Mouse (Mus musculus) hindbrain, embryonic 11.5 days (tissue): ENCODE results near the gene Fcrlb. TPM values are rescaled to one million over a fixed set of nuclear protein-coding genes. Genes with fewer than 3 reads are reported as not detected.
A peak's percentile ranks its signal among the peaks of the same experiment; 100 is the strongest.

Experiments
- ATAC-seq: fragments of 200-750 bp; cut with Nextera tagmentation; 2 replicates; pipeline ENCODE4 v1.8.0; 2017; ENCODE audit warnings: mild to moderate bottlenecking, moderate TSS enrichment, moderate library complexity; ENCODE audit not compliant: low FRiP score
- DNase-seq: peaks from one replicate; pipeline ENCODE4 v3.0.0-alpha.2; 2015; ENCODE audit warnings: low spot score
- H3K27ac ChIP-seq: fragments of 300-500 bp; sonication (generic); 2 replicates; pipeline ENCODE4 v1.5.1; 2014; ENCODE audit warnings: mild to moderate bottlenecking, low read depth, low read length
- H3K27me3 ChIP-seq: fragments of 300-500 bp; sonication (generic); 2 replicates; pipeline ENCODE4 v1.6.1; 2014; ENCODE audit warnings: mild to moderate bottlenecking, low read length, moderate library complexity, mixed read lengths; ENCODE audit not compliant: control insufficient read depth, insufficient read depth
- H3K36me3 ChIP-seq: fragments of 300-500 bp; sonication (generic); 2 replicates; pipeline ENCODE4 v1.6.1; 2014; ENCODE audit warnings: mild to moderate bottlenecking, low read length, moderate library complexity, mixed read lengths; ENCODE audit not compliant: control insufficient read depth, insufficient read depth
- H3K4me1 ChIP-seq: fragments of 300-500 bp; sonication (generic); replicated peaks from 2 replicates; pipeline ENCODE4 v1.6.1; 2014; ENCODE audit warnings: low read length, mixed read lengths; ENCODE audit not compliant: control insufficient read depth, insufficient read depth
- H3K4me2 ChIP-seq: fragments of 300-500 bp; sonication (generic); replicated peaks from 2 replicates; pipeline ENCODE4 v1.6.1; 2014; ENCODE audit warnings: mild to moderate bottlenecking, low read depth, low read length
- H3K4me3 ChIP-seq: fragments of 300-500 bp; sonication (generic); 2 replicates; pipeline ENCODE4 v1.5.1; 2014; ENCODE audit warnings: low read depth, low read length
- H3K9ac ChIP-seq: fragments of 300-500 bp; sonication (generic); 2 replicates; pipeline ENCODE4 v1.6.1; 2014; ENCODE audit warnings: low read depth, low read length
- H3K9me3 ChIP-seq: fragments of 300-500 bp; sonication (generic); 2 replicates; pipeline ENCODE4 v1.6.1; 2016; ENCODE audit warnings: low read length; ENCODE audit not compliant: control insufficient read depth
- WGBS: fragments of 180-500 bp; shearing (Covaris S2); extraction: QIAGEN DNeasy Blood & Tissue Kit; methylation state at CpG from one replicate; pipeline ENCODE4 v1.1.7; 2014; 5-methylcytosine and 5-hydroxymethylcytosine counted together
- polyA plus RNA-seq: library from polyadenylated mRNA; unstranded; fragments of >200 nt; fragmentation: Nextera tagmentation; extraction: Ambion mirVana; gene quantifications from 2 replicates; pipeline ENCODE4 v1.2.1, GENCODE M21; 2014

Gene Fcrlb
- polyA plus RNA-seq, 1 experiment from 2014 or later, result not detected

DNA sequence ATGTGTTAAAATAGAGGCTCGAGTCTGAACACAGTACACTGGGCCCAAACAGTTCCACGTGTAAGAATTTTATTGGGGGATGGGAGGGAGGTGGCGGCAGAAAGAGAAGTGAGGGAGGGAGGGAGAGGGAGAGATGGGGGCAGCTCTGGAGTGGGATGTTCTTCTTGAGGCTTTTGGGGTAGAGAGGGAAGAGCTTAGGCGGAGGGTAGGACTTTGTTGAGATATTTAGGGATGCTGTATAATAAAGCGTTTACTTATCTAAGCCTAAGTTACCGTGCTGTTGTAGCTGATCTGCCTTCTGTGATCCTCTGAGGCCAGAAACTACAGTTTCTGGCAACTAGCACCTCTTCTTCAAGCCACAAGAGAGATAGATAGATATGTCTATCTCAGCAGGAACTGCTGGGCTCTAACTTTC, 26.7 kb downstream of the Fcrlb start:
- no peaks in the 10 kb centered on the region for H3K27me3 ChIP-seq
- no peak for DNase-seq
- WGBS, result 62% methylated on average over 6 of the region's 6 CpGs
- H3K9ac ChIP-seq, result no peak overlapping the region
- no peaks in the 10 kb centered on the region for H3K36me3 ChIP-seq
- ATAC-seq, result no peak
- H3K9me3 ChIP-seq, result no peaks in the 10 kb centered on the region
- no peak overlapping the region for H3K4me3 ChIP-seq
- H3K4me2 ChIP-seq, result no peak overlapping the region
- no peak overlapping the region for H3K27ac ChIP-seq
- no peaks in the 10 kb centered on the region for H3K4me1 ChIP-seq

DNA sequence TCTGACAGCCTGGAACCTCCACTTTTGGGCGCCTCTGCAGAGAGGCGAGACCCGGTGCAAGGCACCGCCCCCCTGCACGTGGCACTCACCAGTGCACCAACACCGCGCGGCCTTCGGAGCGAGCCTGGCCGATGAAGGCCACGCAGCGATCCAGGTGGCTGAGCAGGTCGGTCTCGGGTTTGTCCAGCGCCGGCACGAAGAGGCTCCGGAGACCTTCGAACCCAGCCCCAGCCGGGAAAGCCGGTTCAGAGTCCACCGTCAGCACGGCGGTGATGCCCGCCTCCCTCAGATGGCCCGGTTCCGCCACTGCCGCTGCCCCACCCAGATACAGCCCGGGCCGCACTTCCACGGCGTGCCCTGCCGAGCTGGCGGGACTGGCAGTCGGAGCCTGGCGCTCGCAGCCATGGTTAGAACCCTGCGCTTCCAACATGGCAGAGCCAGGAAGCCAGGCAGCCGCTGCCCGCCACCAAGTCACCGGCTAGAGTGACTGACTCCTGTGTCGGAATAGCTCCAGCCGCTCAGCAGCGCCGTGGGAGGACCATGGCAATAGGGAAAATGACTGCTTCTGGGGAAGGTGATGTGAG, 27.7 kb downstream of the Fcrlb start, which contains the start of the genes Gm26620 and Dusp12:
Gene Gm26620 (plus strand): TSS at position 88 of the 584 bp plus-strand sequence.
Gene Dusp12 (minus strand): TSS at position 563 of the 584 bp plus-strand sequence.
- H3K9ac ChIP-seq, result peak within 1 kb of the TSS; percentile 87
- WGBS, result under 1% methylated on average over 37 of the region's 46 CpGs
- H3K36me3 ChIP-seq, result no peaks in the 10 kb centered on the region
- no peaks in the 10 kb centered on the region for H3K27me3 ChIP-seq
- DNase-seq (peak; percentile 89), ATAC-seq (peak; percentile 90)
- H3K4me1 ChIP-seq, result no peaks in the 10 kb centered on the region
- H3K9me3 ChIP-seq, result no peaks in the 10 kb centered on the region
- H3K27ac ChIP-seq, result peak within 1 kb of the TSS; percentile 70
- H3K4me3 ChIP-seq, result peak within 1 kb of the TSS; percentile 96
- H3K4me2 ChIP-seq, result peak within 1 kb of the TSS; percentile 77

DNA sequence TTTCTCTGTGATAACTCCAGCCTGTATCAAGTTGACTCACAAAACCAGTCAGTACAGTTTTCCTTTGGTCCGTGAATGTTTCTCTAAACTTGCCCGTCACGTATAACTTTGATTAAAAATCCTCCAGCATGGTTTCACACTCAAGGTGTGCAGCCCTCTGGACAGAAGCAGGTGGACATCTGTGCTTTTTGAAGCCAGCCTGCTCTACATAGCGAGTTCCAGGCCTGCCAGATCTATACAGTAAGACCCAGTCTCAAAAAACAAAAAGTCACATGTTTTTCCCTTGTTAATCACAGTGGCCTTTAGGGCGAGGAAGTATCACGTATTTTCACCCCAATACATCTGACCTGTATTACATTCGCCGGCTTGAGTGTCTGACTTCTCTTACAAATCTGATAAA, 28.4 kb downstream of the Fcrlb start:
- Histone ChIP-seq H3K27me3 (no peaks in the 10 kb centered on the region), H3K27ac (0 out of 2 replicates have a peak overlapping the region, but pooled peaks have one; percentile 70)
- peak; percentile 26; the same call in 1 of the 2 replicates for ATAC-seq

DNA sequence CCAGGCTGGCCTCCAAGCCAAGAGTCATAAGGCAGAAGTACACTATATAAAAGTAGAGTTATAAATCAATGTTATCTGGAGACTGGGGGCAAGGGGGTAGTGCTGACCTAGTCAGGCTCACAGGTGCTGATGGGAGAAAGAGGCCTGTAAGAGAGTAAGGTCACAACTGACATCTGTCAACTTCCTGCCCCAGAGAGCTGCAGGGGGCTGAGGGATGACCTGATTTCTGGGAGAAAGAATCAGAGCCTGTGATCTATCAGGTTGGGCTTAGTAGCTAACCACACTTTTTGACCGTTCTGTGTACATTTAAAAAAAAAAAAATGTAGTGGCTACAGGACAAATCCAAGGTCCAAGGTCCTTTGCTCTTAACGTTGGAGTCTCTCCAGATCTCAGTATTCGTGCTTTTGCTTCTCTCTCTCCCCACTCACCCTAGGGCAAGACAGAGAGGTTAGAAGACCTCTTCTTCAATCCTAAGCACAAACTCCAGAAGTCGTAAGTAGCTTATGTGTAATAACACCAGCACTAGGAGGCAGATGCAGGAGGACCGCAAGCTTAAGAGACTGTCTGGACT, 29.7 kb downstream of the Fcrlb start:
- 85% methylated on average over 5 of the region's 5 CpGs for WGBS
- Histone ChIP-seq H3K9me3 (no peaks in the 10 kb centered on the region), H3K4me1 (no peaks in the 10 kb centered on the region), H3K36me3 (no peaks in the 10 kb centered on the region), H3K27me3 (no peaks in the 10 kb centered on the region), H3K4me2 (no peak overlapping the region), H3K9ac (no peak overlapping the region), H3K4me3 (no peak overlapping the region), H3K27ac (no peak overlapping the region)
- no peak for DNase-seq
- no peak for ATAC-seq

More for the DNA sequence above, 28.4 kb downstream of the Fcrlb start:
- Histone ChIP-seq H3K4me1 (no peaks in the 10 kb centered on the region), H3K36me3 (no peaks in the 10 kb centered on the region), H3K4me3 (peak overlapping the region; percentile 96), H3K4me2 (peak overlapping the region; percentile 77), H3K9ac (peak overlapping the region; percentile 87; the same call in 1 of the 2 replicates), H3K9me3 (no peaks in the 10 kb centered on the region)
- no peak for DNase-seq
- 31% methylated on average over 8 of the region's 8 CpGs for WGBS

DNA sequence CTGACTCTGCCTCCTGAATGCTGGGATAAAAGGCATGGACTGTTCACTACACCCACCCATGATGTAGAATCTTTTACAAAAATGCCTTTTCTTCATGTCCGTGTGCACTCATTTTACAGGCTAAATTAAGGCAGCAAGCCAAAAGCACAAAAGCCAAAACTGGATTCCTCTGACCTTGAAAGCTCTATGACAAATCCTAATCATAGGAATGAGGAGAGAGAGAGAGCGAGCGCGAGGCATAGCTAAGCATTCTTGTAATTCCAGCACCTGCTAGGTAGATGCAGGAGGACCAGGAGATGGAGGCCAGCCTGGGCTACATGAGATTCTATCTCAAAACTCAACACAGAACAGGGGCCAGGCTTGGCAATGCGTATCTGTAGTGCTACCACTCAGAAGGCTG, 35.8 kb downstream of the Fcrlb start:
- Histone ChIP-seq H3K36me3 (no peaks in the 10 kb centered on the region), H3K27ac (no peak overlapping the region), H3K4me2 (no peak overlapping the region), H3K9ac (no peak overlapping the region), H3K4me1 (no peaks in the 10 kb centered on the region), H3K9me3 (no peaks in the 10 kb centered on the region), H3K4me3 (no peak overlapping the region), H3K27me3 (no peaks in the 10 kb centered on the region)
- WGBS, result 96% methylated on average over 5 of the region's 5 CpGs
- no peak for ATAC-seq
- DNase-seq, result no peak

DNA sequence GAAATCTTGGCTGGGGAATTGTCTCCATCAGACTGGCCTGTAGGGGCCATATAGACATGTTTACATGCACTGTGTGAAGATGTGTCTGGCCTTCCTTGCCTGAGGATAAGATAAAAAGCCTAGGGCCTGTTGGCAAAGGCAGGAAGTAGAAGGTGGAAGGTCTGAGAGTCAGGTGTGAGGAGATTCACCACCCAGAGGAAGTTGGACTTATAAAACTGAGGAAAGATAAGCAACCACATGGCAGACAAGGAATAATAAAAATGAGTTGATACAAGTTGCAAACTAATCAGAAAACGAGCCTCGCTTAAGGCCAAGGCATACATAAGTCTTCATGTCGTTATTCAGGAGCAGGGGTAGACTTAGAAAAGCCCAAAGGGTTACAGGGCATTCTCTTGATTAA, 37.1 kb downstream of the Fcrlb start:
- Histone ChIP-seq H3K4me1 (no peaks in the 10 kb centered on the region), H3K27me3 (no peaks in the 10 kb centered on the region), H3K9me3 (no peaks in the 10 kb centered on the region), H3K4me2 (no peak overlapping the region), H3K27ac (no peak overlapping the region), H3K9ac (no peak overlapping the region), H3K36me3 (no peaks in the 10 kb centered on the region), H3K4me3 (no peak overlapping the region)
- no peak for DNase-seq
- WGBS, result 86% methylated on average over 3 of the region's 3 CpGs
- no peak for ATAC-seq

DNA sequence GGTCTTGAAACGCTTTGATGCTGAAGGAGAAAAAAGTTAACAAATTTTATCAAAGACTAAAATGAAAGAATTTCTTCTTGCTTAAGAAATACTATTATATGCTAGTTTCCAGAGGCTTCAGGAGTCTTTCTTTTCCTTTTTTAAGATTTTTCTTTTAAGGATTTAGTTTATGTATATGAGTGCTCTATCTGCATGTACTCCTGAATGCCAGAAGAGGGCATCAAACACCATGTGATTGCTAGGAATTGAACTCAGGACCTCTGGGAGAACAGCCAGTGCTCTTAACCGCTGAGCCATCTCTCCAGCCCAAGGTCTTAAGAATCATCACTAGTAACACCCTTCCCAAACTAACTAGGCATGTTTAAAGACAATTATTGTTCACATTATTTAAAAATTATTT, 40.8 kb downstream of the Fcrlb start:
- Histone ChIP-seq H3K9me3 (no peaks in the 10 kb centered on the region), H3K9ac (no peak overlapping the region), H3K4me1 (no peaks in the 10 kb centered on the region), H3K27ac (no peak overlapping the region), H3K4me3 (no peak overlapping the region), H3K4me2 (no peak overlapping the region), H3K27me3 (no peaks in the 10 kb centered on the region), H3K36me3 (no peaks in the 10 kb centered on the region)
- ATAC-seq (no peak), DNase-seq (no peak)
- WGBS, result 98% methylated on average over 2 of the region's 2 CpGs

DNA sequence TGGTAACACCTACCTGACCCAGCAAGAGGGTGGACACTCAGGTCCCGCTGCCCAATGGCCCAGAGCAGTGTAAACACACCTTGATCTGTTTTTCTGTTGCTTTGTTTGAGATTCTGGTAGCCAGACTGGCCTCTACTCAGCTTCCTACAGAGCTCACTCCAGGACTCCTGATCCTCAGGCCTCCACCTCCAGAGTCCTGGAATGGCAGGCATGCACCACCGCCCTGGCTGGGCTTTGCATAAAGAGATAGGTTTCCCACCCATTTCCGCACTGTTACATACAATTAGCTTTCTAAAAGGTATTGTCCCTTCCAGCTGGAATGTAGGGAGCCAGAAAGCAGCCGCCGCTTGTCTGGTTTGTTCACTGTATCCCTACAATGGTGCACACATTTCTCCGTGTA, 41.3 kb downstream of the Fcrlb start:
- Histone ChIP-seq H3K27ac (no peak overlapping the region), H3K9ac (no peak overlapping the region), H3K4me2 (no peak overlapping the region), H3K4me3 (no peak overlapping the region), H3K27me3 (no peaks in the 10 kb centered on the region), H3K9me3 (no peaks in the 10 kb centered on the region), H3K4me1 (no peaks in the 10 kb centered on the region), H3K36me3 (no peaks in the 10 kb centered on the region)
- WGBS, result 92% methylated on average over 6 of the region's 6 CpGs
- ATAC-seq (no peak), DNase-seq (no peak)

DNA sequence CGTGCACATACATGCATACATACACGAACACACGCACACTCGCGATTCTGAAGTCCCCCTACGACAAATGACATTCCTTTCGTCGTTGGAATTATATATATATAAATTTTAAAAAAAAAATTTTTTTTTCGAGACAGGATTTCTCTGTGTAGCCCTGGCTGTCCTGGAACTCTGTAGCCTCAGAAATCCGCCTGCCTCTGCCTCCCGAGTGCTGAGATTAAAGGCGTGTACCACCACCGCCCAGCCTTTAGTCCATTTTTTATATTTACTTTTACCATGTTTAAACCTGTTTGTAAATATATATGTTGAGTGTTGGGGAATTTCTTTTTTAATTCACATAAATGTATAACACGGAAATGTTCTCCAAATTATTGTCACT, 43.8 kb downstream of the Fcrlb start:
- Histone ChIP-seq H3K36me3 (no peaks in the 10 kb centered on the region), H3K4me2 (peak overlapping the region; percentile 64), H3K27ac (no peak overlapping the region), H3K4me1 (no peaks in the 10 kb centered on the region), H3K27me3 (no peaks in the 10 kb centered on the region), H3K9me3 (no peaks in the 10 kb centered on the region), H3K4me3 (peak overlapping the region; percentile 82), H3K9ac (peak overlapping the region; percentile 53; the same call in 1 of the 2 replicates)
- ATAC-seq, result peak; percentile 48
- no peak for DNase-seq
- WGBS, result 20% methylated on average over 14 of the region's 14 CpGs
